Mouse (Mus musculus) CD4-positive, CD25-positive, alpha-beta regulatory T cell, adult 4 months (primary cell): Measurements from ENCODE around the gene Mark2. TPM values are rescaled to one million over a fixed set of nuclear protein-coding genes. Genes with fewer than 3 reads are reported as not detected.

Experiments
- ATAC-seq: one replicate; pipeline ENCODE4 v1.8.0; 2017
- polyA plus RNA-seq, 2 experiments: library from polyadenylated mRNA; unstranded; fragments of 100-300 nt; shearing (Covaris generic); gene quantifications; one replicate each; pipeline ENCODE4 v1.2.1; 2017

Mark2 gene
- polyA plus RNA-seq, 2 experiments from 2014 or later, result 53.0 to 75.8 TPM

DNA sequence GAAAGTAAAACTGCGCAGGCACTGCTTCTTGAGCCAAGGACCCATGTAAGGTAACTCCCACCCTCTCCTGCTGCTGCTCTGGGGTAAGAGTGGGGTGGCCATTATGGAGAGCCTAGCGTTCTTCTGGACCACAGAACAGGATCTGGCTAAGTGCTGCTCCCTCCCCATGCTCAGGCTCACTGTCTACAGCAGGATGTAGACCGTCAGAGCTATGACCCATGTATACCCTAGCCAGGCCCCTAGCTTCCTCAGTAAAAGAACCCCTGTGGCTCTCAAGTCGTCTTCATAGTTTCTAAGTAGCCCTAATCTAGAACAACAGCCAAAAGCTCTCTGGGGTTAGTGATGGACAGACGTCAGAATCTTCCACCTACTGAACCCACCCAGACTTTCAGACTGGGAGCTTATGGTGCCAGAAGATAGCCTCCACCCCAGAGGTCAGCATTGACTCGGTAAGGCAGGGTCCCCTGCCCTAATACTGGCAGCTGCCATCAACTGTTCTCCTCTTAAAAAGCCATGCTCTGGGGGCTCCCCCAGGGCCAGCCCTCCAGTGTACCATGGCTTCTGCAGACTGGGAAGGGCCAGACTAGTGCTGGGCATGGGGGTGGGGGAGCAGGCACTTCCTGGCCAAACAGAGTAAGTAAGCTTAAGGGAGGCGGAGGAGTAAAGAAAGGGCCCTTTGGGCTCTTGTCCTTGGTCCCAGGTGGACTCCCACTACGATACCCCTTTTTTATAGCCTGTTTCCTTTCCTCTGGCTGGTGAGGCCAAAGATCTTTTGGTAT is 47.4 kb downstream of the Mark2 start:
- peak; percentile 55 for ATAC-seq

DNA sequence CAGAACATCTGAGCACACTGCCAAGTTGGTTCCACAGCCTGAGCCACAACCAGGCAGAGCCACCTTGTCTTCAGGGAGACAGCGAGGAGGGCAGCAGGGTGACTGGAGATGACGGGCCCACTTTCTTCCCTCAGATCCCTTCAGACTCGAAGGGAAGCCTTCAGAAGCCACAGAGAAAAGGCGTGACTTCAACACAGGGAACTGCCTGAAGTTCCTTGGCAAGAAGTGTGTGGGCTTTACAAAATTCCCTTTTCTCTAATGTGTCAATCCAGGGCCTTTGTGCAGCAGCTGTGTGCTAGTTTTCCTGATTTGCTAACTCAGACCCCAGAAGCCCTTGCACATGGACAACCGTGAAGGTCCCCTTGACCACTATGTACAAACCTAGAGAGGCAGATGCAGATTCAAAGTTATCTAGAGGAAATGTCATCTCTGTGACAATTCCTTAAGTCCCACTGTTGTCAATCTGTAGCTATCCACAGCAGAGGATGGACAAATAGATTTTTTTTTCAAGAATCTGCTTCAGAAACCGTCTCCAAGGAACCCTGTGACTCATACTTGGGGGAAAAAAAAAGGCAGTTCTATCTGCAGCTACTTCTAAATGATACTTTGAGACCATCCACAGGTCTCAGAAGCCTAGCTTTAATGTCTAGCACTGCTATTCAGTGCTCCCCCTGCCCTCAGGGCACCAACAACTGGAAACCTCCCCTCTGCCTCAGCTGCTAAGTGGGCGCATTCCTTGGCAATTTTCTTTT is 49.5 kb downstream of the Mark2 start:
- no peak for ATAC-seq

DNA sequence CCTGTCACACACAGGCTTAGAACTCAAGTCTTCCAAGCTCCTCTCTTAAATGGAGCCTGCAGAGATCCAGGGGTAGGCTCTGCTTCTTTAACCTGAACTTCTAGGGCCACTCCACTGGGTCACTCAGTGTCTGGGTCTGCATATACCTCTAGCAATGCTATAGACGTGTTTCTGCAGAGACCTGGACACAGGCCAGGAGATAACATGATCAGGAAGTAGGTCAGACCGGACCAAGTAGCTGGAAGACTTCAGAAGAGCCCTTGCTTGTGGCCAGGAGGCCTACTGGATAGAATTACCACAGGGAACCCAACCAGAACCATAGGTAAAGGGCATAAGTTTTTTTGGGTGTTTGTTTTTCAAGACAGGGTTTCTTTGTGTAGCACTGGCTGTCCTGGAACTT is 51.9 kb downstream of the Mark2 start:
- no peak for ATAC-seq

DNA sequence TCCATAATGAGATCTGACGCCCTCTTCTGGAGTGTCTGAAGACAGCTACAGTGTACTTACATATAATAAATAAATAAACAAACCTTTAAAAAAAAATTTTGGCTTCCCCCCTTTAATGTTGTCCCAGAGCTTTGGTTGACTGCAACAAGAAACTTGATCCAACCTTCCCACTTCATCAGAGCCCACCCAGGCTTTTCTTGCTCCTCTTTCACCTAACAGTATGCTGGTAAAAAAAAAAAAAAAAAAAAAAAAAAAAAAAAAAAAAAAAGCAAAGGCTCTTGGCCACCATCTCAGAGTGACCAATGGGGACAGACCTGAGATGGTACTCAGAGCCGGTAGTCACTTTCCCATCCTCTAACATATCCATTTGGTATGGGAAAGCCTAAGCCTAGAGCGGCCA is 53.4 kb downstream of the Mark2 start:
- no peak for ATAC-seq

DNA sequence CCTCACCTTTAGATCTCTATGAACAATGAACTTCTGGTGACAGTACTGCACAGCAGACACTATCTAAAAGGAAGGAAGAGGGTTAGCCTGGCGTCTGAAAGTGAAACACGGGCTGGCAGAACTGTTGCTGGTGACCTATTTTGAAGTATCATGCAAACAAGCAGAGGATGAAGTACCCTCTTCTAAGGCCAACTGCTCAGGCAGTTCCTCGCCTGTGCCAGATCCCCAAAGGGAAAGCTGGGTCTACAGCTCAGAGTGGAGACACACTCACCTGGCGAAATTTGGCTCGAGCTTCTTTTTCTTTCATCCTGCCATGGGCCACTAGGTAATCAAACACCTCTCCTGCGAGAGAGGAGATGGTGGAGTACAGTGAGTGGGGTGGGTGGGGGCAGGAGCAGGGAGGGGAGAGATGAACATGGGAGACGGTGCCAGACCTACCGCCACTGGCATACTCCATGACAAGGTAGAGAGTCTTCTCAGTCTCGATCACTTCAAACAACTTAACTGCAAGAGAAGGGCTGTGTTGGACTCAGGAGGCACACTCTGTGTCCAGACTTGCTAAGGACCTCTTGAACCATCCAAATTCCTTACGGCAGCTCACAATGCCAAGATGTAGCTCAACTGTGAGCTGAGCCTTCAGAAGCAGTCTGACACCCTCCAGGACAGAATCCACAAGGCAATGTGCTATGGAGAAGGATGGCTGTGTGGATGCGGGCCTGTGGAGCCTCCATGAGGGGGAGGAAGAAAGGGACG is 54.9 kb downstream of the Mark2 start:
- no peak for ATAC-seq

DNA sequence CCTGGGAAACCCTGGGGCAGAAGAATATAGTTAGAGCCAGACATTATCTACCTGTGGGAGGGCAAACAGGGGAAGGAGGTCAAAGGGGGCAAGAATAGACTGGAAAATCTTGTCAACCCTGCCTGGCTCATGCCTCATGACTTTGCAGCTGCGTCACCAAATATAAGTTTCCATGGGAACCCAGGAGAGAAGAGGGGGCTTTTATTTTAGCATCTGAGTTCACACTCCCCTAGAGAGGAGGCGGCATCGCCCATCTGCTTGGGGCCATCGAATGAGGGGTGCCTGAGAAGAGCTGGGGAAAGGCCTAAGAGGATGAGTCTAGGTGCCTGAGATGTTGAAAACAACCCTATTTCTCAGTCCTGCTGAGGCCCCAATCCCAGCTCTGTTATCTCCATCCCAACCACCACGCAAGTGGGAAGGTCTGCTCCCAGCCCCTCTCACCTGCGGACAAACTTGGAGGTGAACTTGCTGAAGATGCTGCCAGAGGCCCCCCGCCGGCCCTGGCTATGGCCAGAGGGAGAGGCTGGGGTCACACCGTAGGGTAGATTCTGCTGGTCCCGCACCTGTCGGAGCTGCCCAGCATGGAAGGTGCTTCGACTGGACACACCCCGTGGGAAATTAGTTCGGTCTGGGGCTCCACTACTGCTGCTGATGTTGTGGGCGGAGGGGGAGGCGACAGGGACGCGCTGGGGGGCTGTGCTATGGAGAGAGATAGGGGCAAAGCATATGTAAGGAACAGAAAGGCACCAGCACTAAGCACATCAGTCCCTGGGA is 60.9 kb downstream of the Mark2 start:
- ATAC-seq, result no peak

DNA sequence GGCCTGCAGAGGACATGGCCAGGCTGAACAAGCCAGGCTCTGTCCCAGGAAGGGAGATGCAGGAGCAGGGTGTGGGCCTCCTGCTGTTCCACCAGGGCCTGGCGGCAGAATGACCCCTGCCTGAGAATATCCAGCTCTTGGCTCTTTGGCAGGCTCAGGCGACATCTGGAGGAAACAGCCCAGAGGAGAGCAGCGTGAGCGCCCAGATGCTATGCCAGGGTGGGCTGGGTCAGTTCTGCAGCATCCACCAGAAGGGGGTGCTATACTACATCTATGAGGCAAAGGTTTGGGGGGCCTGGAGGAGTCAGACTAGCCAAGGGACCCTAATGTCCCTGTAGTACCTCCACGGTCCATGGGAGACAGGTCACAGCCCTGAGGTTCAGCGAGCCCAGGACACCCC is 62.5 kb downstream of the Mark2 start:
- ATAC-seq, result no peak

DNA sequence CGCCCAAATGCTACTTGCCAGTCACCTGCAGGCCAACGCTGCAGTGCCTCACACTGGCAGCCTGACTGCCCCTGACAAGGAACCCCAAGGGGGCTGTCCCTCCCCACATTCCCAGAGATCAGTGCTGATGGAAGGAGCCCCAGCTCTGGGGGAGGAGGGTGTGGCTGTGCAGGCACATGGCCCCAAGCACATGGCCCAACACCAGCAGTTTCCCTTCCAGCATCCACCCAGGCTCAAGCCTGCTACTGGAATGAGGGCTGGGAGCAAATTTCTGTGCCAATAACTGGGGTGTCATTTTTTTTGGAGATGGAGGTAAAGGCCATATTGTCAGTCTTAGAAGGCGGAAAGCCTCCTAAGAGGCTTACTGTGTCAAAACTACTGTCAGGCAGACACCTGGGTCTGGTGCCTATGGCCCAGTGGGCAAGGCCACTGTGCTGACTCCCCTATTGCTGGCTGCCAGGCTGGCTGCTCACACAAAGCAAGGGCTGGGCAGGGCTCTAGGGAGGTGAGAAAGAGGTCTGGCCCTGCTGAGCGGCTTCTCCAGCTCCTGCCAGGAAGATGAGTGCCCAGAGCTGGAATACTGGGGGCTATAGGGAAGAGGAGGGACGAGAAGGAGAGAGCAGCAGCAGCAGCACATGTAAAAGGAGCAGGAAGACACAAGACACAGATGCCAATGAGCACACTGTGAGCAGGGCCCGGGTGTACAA is 63.3 kb downstream of the Mark2 start:
- no peak for ATAC-seq

DNA sequence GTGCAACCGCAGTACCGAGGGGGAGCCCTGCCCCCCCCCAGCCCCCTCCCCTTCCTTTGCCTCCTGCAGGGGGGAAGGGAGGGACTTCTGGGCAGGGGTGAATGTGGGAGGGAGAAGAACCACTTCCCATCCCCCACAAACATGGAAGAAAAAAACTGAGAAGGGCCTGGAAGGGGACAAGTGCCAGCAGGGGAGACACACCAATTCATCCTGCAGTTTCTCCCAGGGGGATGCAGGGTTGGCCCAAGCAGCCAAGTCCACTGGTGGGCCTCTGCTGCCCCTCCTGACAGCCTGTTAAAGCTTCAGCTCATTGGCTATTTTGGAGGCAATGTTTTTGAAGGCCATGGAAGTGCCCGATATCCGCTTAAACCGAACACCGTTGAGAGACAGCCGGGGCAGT is 64.9 kb downstream of the Mark2 start:
- ATAC-seq, result no peak

DNA sequence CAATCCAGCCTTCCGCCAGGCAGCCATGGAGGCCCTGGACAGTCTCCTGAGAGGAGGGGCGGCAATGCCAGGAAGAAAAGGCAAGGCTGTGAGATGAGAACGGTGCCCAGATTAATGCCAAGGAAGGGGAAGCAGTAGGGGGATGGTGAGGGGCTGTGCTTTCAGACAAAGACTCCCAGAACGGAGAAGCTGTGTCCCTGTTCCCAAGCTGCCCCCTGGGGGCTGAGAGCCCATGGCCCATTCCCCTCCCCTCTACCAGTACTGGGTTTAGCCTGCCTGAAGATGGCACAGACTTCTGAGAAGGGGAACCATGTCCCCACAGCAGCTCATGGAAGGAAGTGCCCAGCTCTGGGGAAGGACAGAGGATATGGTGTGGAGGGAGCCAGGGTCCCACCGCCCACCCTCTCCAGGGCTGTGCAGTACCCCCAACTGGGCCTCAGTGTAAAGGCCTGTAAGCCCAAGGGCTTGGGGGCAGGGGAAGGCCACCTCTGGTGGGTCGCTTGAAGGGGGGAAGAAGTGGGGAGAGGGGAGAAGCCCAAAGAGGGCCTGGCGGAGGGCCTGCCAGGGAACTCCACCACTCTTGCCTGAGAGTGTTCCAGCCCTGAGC is 65.5 kb downstream of the Mark2 start:
- no peak for ATAC-seq

DNA sequence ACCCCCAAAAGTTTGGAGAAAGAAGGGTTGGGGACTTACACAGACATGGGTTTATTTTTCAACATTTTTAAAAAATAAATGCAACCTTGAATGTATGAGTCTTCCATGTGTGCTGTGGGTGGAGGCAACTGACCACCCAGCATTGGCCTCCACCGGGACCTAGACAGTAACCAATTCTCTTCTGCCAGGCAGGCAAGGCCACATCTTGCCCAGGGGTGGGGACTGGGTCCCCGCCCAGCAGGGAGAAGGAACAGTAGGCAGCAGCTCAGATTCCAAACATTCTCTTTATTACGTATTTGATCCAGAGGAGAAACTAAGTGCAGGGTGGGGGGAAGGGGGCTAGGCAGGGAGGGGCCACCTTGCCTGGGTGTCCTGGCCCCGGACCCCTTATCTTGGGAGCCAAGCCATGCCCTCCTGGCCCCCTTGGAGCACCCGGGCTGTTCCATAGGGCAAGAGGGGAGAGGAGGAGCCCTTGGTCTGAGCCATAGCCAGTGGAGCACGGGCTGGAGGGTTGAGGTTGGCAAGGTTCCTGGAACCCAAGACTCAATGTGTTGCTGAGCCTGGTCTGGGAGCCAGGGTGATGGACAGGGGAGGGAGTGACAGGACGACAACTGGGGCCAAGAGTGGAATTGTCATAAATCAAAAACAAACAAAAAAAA is 66.4 kb downstream of the Mark2 start:
- no peak for ATAC-seq

DNA sequence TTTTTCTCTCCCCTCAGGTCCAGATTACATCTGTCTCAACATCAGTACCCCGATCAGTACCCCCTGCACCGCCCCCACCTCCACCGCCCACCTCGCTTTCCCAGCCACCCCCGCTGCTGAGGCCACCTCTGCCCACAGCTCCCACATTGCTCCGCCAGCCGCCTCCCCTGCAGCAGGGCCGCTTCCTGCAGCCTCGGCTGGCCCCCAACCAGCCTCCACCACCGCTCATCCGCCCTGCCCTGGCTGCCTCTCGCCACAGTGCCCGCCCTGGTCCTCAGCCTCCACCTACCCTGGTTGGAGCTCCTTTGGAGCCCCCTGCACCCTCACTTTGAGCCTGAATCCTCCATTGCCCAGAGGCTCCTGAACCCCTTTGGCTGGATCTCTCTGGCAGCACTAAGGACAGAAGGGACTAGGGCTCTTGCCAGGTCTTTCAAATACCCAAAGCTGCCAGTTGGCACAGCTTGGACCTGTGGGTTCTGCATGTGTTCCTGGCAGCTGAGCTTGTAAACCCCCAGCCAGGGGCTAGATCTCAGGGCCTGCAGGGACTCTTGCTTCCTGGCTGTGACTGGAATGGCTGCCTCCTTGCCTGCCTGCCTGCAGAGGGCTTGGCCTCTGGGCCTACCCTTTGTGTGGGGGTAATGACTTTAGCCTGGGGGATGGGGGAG is 67.2 kb downstream of the Mark2 start:
- ATAC-seq, result peak; percentile 32

DNA sequence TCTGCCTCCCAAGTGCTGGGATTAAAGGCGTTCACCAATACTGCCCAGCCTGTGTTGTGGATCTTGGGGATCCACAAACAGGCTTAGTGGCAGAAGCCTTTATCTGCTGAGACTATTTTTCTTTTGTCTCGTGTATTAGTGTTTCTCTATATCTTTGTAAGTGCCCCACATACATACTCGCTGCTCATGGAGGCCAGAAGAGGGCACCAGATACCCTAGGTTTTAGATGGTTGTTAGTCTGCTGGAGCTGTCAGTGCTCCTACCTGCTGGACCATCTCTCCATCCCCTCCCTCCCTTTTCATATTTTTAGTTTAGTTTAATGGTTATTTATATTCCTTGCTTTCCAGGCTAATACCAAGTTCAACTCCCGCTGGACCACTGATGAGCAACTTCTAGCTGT is 68.2 kb downstream of the Mark2 start:
- no peak for ATAC-seq

DNA sequence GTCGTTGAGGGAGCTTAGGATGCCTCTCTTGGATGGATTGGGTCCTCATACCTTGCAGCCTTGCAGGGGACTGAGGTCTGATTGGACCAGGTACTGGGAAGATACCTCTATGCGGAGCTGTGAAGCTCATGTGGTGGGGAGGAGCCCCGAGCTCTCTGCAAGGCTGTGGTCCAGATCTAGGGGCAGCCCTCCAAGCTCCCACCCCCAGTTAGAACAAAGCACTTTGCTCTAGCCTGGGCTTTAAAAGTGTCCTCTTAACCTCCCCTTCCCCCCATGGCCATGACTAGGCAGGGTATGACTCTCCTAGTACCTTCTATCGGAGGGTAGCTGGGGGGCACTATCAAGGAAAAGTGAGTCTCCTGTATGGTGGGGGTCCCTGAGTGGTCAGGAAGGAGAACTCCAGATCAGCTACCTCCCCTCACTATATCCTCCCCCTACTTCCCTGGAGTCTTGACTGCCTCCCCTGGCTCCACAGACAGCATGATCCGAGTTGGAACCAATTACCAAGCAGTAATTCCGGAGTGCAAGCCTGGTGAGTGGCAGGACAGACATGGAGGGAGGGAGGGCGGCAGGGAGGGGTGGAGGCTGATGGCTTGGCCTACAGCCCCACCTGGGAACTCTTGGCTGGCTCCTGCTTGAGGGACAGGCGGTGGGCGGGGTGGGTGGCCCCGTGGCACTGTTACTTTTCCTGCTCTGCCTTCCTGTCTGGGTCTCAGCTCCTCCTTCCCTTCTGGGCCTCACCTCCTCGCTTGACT is 72.2 kb downstream of the Mark2 start:
- ATAC-seq, result no peak

DNA sequence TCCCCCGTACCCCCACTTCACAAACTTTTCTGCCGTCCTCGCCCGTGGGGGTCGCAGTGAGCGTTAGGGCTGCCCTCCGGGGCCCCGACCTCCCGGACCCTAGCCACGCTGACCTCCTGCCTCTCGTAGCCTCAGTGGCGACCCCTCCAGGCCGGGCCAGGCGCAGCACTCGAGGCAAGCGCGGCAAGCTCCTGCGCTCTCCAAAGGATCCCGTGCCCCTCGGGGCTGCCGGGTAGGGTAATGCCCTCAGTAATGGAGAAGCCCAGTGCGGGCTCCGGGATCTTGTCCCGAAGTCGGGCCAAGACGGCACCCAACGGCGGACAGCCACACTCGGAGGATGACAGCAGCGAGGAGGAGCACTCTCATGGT is 73.0 kb downstream of the Mark2 start:
- peak; percentile 52 for ATAC-seq

DNA sequence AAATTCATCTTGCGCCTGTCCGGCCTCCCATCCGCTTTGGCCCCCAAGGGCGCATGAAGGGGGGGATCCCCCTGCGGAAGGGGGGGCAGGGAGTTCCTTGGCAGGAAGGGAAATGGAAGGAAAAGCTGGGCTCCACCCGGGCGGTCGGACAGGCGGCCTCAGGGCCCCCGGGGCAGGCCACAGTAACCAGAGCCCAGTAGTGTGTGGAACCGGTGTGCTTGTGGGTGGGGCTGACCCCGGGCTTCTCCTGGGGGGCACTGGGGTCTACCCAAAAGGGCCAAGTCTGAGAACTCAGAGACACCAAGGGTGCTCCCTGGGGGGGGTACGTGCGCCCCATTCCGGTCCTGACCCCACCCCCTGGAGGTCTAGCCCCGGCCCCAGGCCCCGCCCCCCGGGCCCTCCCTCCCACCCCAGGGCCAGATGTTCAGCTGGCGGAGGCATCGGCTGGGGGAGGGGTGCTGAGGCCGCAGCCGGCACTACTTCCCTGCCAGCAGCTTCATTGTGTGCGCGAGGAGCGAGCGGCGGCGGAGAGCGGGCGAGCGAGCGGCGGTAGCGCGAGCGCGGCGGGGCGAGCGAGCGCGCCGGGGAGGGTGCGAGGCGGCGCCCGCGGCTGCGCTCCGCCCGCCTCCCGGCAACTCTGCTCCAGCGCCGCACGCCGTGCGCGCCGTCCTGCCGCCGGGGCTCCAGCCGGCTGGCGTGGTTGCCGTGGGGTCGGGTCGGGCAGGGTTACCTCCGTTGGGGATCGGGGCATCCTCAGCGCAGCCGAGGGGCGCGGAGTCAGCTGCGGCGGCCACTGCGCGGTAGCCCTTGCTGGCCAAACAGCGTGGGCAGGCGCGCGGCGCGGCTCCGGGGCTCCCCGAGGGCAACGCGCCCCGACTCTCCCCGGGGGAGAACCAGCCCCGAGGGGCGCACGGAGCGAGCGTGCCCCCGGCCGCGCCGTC is 73.6 kb downstream of the Mark2 start:
- peak; percentile 67 for ATAC-seq

DNA sequence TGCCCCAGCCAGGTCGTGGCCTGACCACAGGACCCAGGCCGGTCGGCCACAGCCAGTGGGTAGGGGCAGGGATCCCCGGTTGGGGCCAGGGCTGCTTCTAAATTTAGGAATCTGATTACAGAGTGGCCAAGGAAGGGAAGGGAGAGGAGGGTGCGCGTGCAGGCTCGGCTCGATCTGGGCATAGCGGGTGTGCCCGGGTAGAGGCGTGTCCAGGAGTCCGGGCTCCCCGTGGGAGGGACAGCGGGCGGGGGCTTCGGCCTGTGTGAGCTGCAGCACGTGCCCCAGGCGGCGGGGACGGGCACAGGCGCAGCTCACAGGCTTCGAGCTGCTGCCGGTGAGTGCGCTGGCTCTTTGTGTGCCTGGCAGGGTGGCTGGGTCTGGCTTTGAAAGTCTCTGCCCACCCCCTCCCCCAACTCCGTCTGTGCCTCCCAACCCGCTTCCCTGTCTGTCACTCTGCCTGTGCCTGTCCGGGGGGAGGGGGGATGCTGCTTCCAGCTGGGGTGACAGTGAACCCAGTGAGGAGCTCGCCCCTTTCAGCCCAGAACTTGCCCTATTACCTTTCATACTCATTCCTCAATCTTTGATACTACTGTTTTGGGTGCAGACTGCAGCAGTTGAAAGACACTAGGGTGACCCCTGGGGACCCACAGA is 74.4 kb downstream of the Mark2 start, which contains the start of gene Rcor2:
Gene Rcor2 (plus strand): TSS at position 235 of the 651 bp plus-strand sequence.
- ATAC-seq, result no peak

DNA sequence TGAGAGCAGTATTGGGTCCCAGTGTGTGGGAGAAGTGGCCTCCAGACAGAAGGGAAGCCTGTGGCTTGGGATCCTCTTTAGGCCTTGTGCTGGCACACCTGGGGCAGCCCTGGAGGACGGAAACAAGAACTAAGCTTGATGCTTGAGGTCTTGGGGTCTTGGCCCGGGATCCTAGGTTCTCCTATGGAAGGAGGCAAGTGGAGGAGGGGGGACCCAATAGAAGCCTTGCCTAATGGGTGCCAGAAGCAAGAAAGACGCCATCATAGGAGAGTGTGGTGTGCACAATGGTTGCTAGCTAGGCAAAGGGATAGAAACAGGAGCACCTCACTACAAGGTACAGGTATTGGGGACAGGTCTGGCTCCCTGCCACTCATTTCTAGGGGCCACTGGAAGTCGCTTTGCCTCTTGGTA is 75.2 kb downstream of the Mark2 start:
- ATAC-seq, result no peak
